Mouse (Mus musculus) kidney, adult 2 months (tissue): Measurements from ENCODE around the gene Cpt1a.

ENCODE experiments used
- CTCF ChIP-seq: fragments of 200-500 bp; conservative IDR thresholded peaks from 2 replicates; pipeline ENCODE4 v1.5.1; 2011; ENCODE audit warnings: low read depth, mild to moderate bottlenecking, control low read depth, low read length, moderate library complexity, mixed read lengths; ENCODE audit not compliant: insufficient read depth, insufficient read length
- POLR2A ChIP-seq: fragments of 200-500 bp; IDR thresholded peaks from one replicate; pipeline ENCODE4 v1.6.1; 2011; ENCODE audit warnings: low read depth, low read length, control low read depth

- TF ChIP-seq CTCF (peak; percentile 27), POLR2A (no peak)
Measured at GRCm38 (mm10) chr19:3365089-3365488, 43.0 kb downstream of the Cpt1a start.
